Mouse (Mus musculus) bone marrow, adult 2 months (tissue): ENCODE results near the gene Agbl4.

Experiments
- CTCF ChIP-seq: fragments of 200-500 bp; IDR thresholded peaks from 2 replicates; pipeline ENCODE4 v1.5.1; 2011; ENCODE audit warnings: low read length, control low read depth; ENCODE audit not compliant: control insufficient read depth, insufficient read depth
- POLR2A ChIP-seq: fragments of 200-500 bp; IDR thresholded peaks from 2 replicates; pipeline ENCODE4 v1.6.1; 2011; ENCODE audit warnings: low read depth, mild to moderate bottlenecking, control low read depth, low read length, borderline replicate concordance; ENCODE audit not compliant: control insufficient read depth

DNA sequence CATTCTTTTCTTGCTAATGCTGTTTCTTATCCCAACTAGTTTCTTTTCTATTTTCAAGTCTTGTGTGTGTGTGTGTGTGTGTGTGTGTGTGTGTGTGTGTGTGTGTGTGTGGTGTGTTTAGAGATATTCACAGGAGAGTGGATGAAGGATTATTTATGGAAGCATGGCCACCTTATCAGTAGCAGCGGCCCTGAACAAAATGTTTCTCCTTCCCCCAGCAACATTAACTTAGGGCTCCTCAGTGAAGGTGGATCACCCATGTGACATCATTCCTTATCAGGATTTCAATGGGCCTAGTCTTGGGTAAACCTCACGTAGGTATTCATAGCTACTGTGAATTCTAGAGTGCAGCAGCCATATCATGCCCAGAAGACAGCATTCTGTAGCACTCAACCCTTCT is 22.8 kb downstream of the Agbl4 start:
- TF ChIP-seq CTCF (no peak), POLR2A (no peak)
